Mouse (Mus musculus) adrenal gland, postnatal 14 days (tissue): ENCODE measurements around the gene Slc16a6. TPM values are rescaled to one million over a fixed set of nuclear protein-coding genes. Genes with fewer than 3 reads are reported as not detected.

Source experiments
- DNase-seq: peaks from one replicate; pipeline ENCODE4 v3.0.0; 2021; ENCODE audit warnings: mixed read lengths
- total RNA-seq: library from RNA; stranded (reverse); gene quantifications from 2 replicates; pipeline ENCODE4 v1.2.3, GENCODE M21; 2021

Slc16a6 gene
- total RNA-seq, 1 experiment from 2014 or later: 2.4 TPM

- DNase-seq: peak; percentile 44
Observed at GRCm38 (mm10) chr11:109445438-109446035, 27.9 kb downstream of the Slc16a6 start.

GRCm38 (mm10) chr11:109444600-109444999 is 28.8 kb downstream of the Slc16a6 start:
- peak; percentile 41 for DNase-seq

- no peak for DNase-seq
Observed at GRCm38 (mm10) chr11:109443468-109444263, 29.7 kb downstream of the Slc16a6 start.

- no peak for DNase-seq
Observed at GRCm38 (mm10) chr11:109442166-109442730, 31.1 kb downstream of the Slc16a6 start.

- peak; percentile 60 for DNase-seq
Observed at GRCm38 (mm10) chr11:109441119-109441518, 32.3 kb downstream of the Slc16a6 start.

- DNase-seq: no peak
Observed at GRCm38 (mm10) chr11:109440641-109441040, 32.8 kb downstream of the Slc16a6 start.

- peak; percentile 91 for DNase-seq
Observed at GRCm38 (mm10) chr11:109439829-109440340, 33.5 kb downstream of the Slc16a6 start.

GRCm38 (mm10) chr11:109439209-109439608 is 34.2 kb downstream of the Slc16a6 start:
- DNase-seq: no peak

GRCm38 (mm10) chr11:109436889-109437288 is 36.5 kb downstream of the Slc16a6 start:
- DNase-seq: no peak

- no peak for DNase-seq
Observed at GRCm38 (mm10) chr11:109434233-109434798, 39.1 kb downstream of the Slc16a6 start.

GRCm38 (mm10) chr11:109427353-109427752 is 46.0 kb downstream of the Slc16a6 start:
- no peak for DNase-seq

- DNase-seq: no peak
Observed at GRCm38 (mm10) chr11:109426272-109426586, 47.2 kb downstream of the Slc16a6 start.

- peak; percentile 100 for DNase-seq
Observed at GRCm38 (mm10) chr11:109425392-109426271, 47.8 kb downstream of the Slc16a6 start, which contains the start of gene Amz2. Amz2 (plus strand) TSS chr11:109425946.

- DNase-seq: no peak
Observed at GRCm38 (mm10) chr11:109423294-109423693, 50.1 kb downstream of the Slc16a6 start.

GRCm38 (mm10) chr11:109422263-109422662 is 51.1 kb downstream of the Slc16a6 start:
- no peak for DNase-seq

GRCm38 (mm10) chr11:109421205-109421604 is 52.2 kb downstream of the Slc16a6 start:
- no peak for DNase-seq

GRCm38 (mm10) chr11:109420567-109420962 is 52.8 kb downstream of the Slc16a6 start:
- DNase-seq: no peak

- DNase-seq: no peak
Observed at GRCm38 (mm10) chr11:109419961-109420566, 53.3 kb downstream of the Slc16a6 start.

- DNase-seq: no peak
Observed at GRCm38 (mm10) chr11:109419461-109419860, 53.9 kb downstream of the Slc16a6 start.

- no peak for DNase-seq
Observed at GRCm38 (mm10) chr11:109417472-109418040, 55.8 kb downstream of the Slc16a6 start.
